Mouse (Mus musculus) E14TG2a.4 (cell line): ENCODE results near the gene Mcoln3.

Source experiments
- CTCF ChIP-seq: conservative IDR thresholded peaks from 2 replicates; pipeline ENCODE4 v1.5.1; 2014; ENCODE audit warnings: low read length
- POU5F1 ChIP-seq: IDR thresholded peaks from 2 replicates; pipeline ENCODE4 v1.6.1; 2014; ENCODE audit warnings: low read length, borderline replicate concordance

- TF ChIP-seq CTCF = no peak
- no peak for TF ChIP-seq POU5F1
These were observed 20.3 kb upstream of the Mcoln3 start for GRCm38 (mm10) chr3:146096986-146097385.
